Mouse (Mus musculus): ENCODE measurements around the gene Vmn1r209. TPM values are rescaled to one million over a fixed set of nuclear protein-coding genes. Genes with fewer than 3 reads are reported as not detected.

The Vmn1r209 gene
- under 1 TPM in 1 of 2 experiments, not detected in 1; 0.08 TPM for total RNA-seq (2023)

DNA sequence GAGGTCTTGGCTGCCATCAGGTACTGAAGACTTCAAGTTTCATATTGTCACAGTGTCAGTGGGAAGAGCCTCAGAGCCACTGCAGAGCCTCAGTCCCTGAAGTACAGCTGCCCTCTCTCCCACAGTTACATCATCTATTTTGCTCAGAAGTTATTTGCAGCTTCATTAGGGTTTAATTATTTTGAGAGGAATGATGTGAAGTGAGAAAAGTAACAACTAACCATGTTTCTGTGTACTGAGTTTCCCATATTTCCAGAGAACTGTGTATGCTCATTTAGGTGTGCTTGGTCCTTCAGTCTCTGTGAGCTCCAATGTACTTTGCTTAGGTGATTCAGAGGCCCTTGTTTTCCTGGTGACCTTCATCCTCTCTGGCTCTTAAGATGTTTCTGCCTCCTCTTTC lies at the start of gene Vmn1r209:
Vmn1r209 (minus strand) TSS at position 101 of the 400 bp plus-strand sequence.

DNA sequence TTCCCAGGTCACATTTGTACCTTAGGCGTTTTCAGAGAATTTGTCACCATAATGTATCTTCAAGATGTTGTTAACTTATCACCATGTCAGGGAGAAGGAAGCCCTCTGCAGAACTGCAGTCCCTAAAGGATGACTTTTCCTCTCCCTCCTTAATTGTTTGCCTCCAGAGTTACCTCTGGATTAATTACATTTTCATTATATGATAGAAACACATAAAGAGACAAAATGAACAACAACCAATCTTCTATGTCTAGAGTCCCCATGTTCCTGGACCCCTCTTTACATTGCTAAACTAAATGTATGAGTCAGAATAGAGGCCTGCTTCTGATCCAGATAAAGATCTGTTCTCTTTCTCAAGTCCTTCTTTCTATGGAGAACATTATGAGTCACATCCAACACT lies 48.0 kb upstream of the Vmn1r209 start, which contains the start of gene Vmn1r211:
Vmn1r211 (minus strand) TSS at position 101 of the 400 bp plus-strand sequence.

DNA sequence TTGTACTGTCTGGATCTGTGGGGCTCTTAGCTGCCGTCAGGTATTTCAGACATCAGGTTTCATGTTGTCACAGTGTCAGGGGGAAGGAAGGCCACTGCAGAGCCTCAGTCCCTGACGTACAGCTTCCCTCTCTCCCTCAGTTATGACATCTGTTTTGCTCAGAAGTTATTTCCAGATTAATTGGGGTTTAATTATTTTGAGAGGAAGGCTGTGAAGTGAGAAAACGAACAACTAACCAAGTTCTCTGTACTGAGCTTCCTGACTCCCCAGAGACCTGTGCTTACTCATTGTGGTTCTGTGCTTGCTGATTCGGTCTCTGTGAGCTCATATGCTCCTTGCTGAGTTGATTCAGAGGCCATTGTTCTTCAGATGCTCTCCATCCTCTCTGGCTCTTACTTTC lies 21.8 kb upstream of the Vmn1r209 start, which contains the start of gene Vmn1r210:
Vmn1r210 (minus strand) TSS at position 101 of the 400 bp plus-strand sequence.

DNA sequence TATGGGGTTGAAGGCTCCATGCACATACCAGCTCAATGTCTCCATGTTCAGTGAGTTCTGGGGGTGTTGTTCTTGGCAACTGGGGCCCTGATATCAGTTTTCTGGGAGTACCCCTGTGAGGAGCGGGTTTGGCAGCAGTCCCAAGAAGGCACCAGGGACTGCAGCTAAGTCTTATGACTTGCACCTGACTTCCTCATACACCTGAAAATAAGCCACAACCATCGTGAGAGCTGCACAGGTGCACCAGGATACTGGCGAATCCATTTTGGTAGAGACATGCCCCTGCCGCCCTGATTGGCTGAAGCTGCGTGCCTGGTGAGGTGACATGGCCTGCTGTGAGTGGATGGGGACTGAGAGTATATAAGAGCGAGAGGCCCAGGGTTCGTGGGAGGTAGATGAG lies 32.2 kb downstream of the Vmn1r209 start, which contains the start of gene Vmn1r208:
Vmn1r208 (minus strand) TSS at position 101 of the 400 bp plus-strand sequence.

Other genes with a start within 250 kb of the Vmn1r209 start
- gene Vmn1r205, start 216.7 kb downstream of the Vmn1r209 start, total RNA-seq (2023) = not detected
- gene Vmn1r206, start 185.4 kb downstream of the Vmn1r209 start, total RNA-seq (2023) = not detected
- under 1 TPM in 1 of 2 experiments, not detected in 1; 0.12 TPM for gene Vmn1r207-ps, start 80.1 kb downstream of the Vmn1r209 start, total RNA-seq (2023)
- not detected for gene Vmn1r208, start 32.3 kb downstream of the Vmn1r209 start, total RNA-seq (2023)
- not detected for gene Vmn1r210, start 21.7 kb upstream of the Vmn1r209 start, total RNA-seq (2023)
- gene Vmn1r211, start 47.9 kb upstream of the Vmn1r209 start, total RNA-seq (2023) = not detected
- not detected for gene Vmn1r212, start 74.5 kb upstream of the Vmn1r209 start, total RNA-seq (2023)
- not detected for gene Vmn1r213, start 198.0 kb upstream of the Vmn1r209 start, total RNA-seq (2023)
- gene Vmn1r214, start 220.7 kb upstream of the Vmn1r209 start, total RNA-seq (2023) = not detected

Data from monocyte, adult 59 days (primary cell).